ENCODE assay signal across 11 mouse cellular contexts in the genomic region with DNA sequence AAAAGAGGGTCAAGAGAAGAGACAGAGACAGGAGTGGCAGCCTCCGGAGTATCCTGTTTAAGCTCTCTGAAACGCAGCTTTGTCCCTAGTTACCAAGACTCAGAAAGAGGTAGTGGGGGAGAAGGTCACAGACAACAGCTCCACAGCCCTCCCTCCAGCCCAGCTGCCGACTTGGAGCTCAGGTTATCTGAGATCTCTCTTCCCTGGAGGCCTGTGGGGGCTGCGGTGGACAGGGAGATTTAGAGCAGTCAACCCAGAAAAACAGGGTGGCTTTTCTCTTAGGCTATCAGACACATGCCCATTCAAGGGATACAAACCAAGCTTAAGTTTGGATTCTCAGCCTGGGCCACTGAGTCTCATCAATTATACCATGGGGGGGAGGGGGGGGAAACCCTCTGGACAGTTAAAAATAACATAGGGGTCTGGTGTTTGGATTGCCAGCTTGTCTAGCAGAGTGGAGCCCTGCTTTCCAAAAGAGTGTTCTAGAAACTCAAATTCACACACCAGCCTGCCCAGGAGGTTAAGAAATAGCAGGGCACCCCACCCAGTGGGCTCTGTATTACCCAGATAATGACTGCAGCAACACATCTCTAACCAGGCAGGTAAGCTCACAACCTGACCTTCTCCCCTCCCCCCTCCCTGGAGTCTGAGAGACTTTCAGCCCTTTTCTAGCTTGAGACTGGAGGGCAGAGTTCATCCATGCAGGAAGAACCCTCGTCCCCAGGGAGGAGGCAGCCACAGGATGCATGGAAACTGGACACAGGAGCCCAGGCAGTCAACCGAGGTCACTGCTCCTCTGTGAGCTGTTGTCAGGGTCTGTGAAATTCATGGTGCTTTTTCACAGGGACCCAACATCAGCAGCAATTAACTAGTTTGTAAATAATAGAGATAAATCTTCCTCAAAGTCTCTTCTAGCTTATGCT. TPM values are rescaled to one million over a fixed set of nuclear protein-coding genes. Genes with fewer than 3 reads are reported as not detected.
DNase-seq lines count a peak whose midpoint lies in the region; ATAC-seq lines count a peak whose summit lies in the region.
"Had no signal": no experiment of that assay in that cellular context is flagged by ENCODE, and none has a peak within 500 bp of the region (broad histone marks: within the 10 kb centered on the region; RNA-seq: fewer than 3 reads in every experiment).

No protein-coding gene starts in this region.

- H3K9me3 ChIP-seq in midbrain, embryonic 16.5 days (replicated peaks; ENCODE audit: control insufficient read depth, low read length, poor library complexity, severe bottlenecking), result no peaks in the 10 kb centered on the region
- H3K9me3 ChIP-seq: limb, embryonic 13.5 days had no signal

- no peaks in the 10 kb centered on the region; the same call in 1 of the 2 replicates for H3K4me1 ChIP-seq in midbrain, embryonic 16.5 days (ENCODE audit: control insufficient read depth, insufficient read depth, low read length)

- WGBS in midbrain, embryonic 16.5 days, result 35% methylated on average over 6 of the region's 6 CpGs

- H3K27me3 ChIP-seq in midbrain, embryonic 16.5 days (ENCODE audit: control insufficient read depth, insufficient read depth, low read depth, low read length), result no peaks in the 10 kb centered on the region
- H3K27me3 ChIP-seq: limb, embryonic 13.5 days had no signal

- peak; percentile 65 for DNase-seq in testis, postnatal 14 days (ENCODE audit: low spot score)
- DNase-seq in testis, postnatal 10 days (ENCODE audit: low spot score), result no peak
- peak; percentile 31 for DNase-seq in heart, postnatal 4 days
- DNase-seq in kidney, postnatal 4 days, result peak; percentile 66 to 80
- peak; percentile 87 for DNase-seq in yolk sac, embryonic 10.5 days (ENCODE audit: low spot score)
- no peak for DNase-seq in spleen, postnatal 36 days (ENCODE audit: low spot score in 2 of 2)
- DNase-seq: right cerebral cortex, postnatal 4 days; thymus, postnatal 4 days had no signal

- no peak overlapping the region for H3K27ac ChIP-seq in midbrain, embryonic 16.5 days (ENCODE audit: low read length)
- H3K27ac ChIP-seq: limb, embryonic 13.5 days had no signal

- H3K36me3 ChIP-seq in midbrain, embryonic 16.5 days (ENCODE audit: control insufficient read depth, insufficient read depth, low read length), result no peaks in the 10 kb centered on the region
- H3K36me3 ChIP-seq: limb, embryonic 13.5 days had no signal

- ATAC-seq in midbrain, embryonic 16.5 days, result no peak
- no peak for ATAC-seq in megakaryocyte, adult 5-6 weeks (ENCODE audit: poor library complexity, severe bottlenecking)

- H3K4me2 ChIP-seq in midbrain, embryonic 16.5 days (ENCODE audit: low read length), result no peak overlapping the region
- H3K4me2 ChIP-seq: limb, embryonic 13.5 days had no signal

- no peak overlapping the region for H3K9ac ChIP-seq in midbrain, embryonic 16.5 days (ENCODE audit: low read depth, low read length)
- H3K9ac ChIP-seq: limb, embryonic 13.5 days had no signal

- no peak overlapping the region for H3K4me3 ChIP-seq in midbrain, embryonic 16.5 days (ENCODE audit: low read depth, low read length)
- H3K4me3 ChIP-seq: limb, embryonic 13.5 days had no signal

RNA-seq across cellular contexts. Expression of a gene that starts 20.7 kb away (rescaled TPM):
- 10 to 100 TPM; 19.6 to 20.2 TPM for total RNA-seq in heart, postnatal 4 days (2021)
- polyA plus RNA-seq in midbrain, embryonic 16.5 days (2015; fragmentation: Nextera tagmentation; extraction: Ambion mirVana), result 19.3 and 20.9 TPM in 2 replicates
- 0.36 TPM in 1 of 2 replicates, not detected in the other for total RNA-seq in megakaryocyte, adult 5-6 weeks (2015)
- total RNA-seq in megakaryocyte, adult 5-6 weeks (2017), result 1.6 and 5.0 TPM in 2 replicates

RNA-seq across cellular contexts. Expression of a gene that starts 53.5 kb away (rescaled TPM):
- total RNA-seq in heart, postnatal 4 days (2021), result 10 to 100 TPM; 15.9 to 16.6 TPM
- polyA plus RNA-seq in midbrain, embryonic 16.5 days (2015; fragmentation: Nextera tagmentation; extraction: Ambion mirVana), result 46.1 and 50.3 TPM in 2 replicates
- total RNA-seq in megakaryocyte, adult 5-6 weeks (2015), result 3.5 and 5.8 TPM in 2 replicates
- 5.1 and 5.4 TPM in 2 replicates for total RNA-seq in megakaryocyte, adult 5-6 weeks (2017)

Comparison
In these comparisons a context has a peak if more than half of its experiments do, and no peak if none do; other contexts are left out.
1. DNase-seq: peak in testis, postnatal 14 days (single experiment), heart, postnatal 4 days (single experiment), kidney, postnatal 4 days (2 of 2) and yolk sac, embryonic 10.5 days (single experiment); none in testis, postnatal 10 days (single experiment) and spleen, postnatal 36 days (0 of 2).